Mouse (Mus musculus): ENCODE results near the gene Cntnap2.
"Not testable (repeated sequence)": the region's sequence is repeated elsewhere in the genome, so short reads cannot be mapped to it uniquely, and the experiment has no call there.

DNA sequence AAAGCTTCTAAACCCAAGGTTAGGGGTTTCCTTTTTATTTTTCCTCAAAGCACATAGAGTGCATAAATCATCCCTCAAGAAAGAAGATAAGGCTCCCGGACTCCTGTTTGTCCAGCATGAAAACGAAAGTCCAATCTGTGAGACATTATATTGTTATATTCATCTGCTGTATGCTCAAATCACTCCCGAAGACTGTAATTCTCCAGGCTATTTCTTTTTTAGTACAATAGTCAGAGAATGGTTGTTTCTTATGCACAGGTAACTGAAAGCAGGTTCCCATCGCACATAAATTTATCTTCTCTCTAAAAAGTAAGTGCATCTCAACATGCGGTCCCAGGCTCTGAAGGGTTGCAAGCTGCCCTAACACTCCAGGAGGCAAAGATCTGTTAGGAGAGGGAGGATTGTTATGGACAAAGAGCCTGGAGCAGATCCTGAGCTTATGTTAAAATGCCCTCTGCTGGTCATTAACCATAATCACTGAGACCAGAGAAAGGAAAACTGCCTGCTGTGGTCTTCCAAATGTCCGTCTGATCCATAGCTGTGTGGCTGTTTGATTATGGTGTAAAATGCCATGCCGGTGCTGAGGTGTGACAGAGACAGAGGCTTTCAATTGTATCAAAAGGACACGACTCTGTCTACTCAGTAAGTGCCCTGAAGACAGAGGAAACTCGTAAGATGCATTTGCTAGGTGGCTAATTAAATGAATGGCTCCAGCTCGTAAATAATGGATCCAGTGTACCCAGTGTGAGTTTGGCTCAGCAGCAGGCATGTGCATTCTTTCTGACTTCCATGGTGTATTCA, 2116.4 kb downstream of the Cntnap2 start:
- peak; percentile 32; the same call in 1 of the 2 replicates for TF ChIP-seq CTCF (IDR thresholded peaks at IDR 0.05; ENCODE audit: low read depth, low read length)
- not testable (repeated sequence) for TF ChIP-seq POLR2A (IDR thresholded peaks at IDR 0.05; ENCODE audit: extremely low read depth, insufficient read depth, low read length)

Data from liver, adult 2 months (tissue).